Comparison of ENCODE assay signal across 7 mouse cellular contexts in the genomic region with DNA sequence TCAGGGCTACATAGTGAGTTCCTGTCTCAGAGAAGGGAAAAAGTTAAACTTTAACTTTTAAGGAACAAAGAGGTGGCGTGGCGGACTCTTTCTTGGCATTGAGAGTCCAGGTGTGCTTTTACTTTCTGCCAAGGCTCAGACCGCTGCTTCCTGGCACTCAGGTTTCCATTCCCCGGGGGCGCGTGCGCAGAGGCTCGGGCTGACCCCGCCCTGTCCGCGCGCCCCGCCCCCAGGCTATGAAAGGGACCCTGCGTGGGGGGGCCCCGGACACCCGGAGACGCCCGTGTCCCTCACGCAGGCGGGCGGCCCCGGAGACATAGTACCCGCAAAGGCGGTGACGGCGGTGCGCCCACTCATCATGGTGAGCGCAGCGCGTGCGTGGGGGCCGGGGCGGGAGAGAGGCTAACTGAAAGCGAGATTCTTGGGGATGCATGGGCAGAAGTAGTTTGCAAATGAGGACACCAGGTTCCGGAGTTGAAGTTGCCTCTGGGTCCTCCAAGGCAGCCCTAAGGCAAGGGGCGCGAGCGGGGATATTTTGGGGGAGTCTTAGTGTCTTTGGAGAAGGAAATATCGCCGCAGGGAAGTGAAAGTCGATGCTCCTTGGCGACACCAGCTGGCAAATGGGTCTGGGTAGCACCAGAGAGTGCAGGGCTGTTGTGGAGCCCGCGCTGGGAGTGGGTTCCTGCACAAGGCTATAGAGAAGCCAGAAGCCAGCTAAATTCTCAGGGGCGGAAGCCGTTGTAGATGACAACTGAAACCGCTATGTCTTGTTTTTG. TPM values are rescaled to one million over a fixed set of nuclear protein-coding genes. Genes with fewer than 3 reads are reported as not detected.
A peak's percentile ranks its signal among the peaks of the same experiment; 100 is the strongest.
DNase-seq lines count a peak whose midpoint lies in the region; ATAC-seq lines count a peak whose summit lies in the region.

Gene Cnp, plus strand, starts transcription at position 197 of the 776 bp plus-strand sequence.

- WGBS in intestine, embryonic 15.5 days, result under 1% methylated on average over 47 of the region's 47 CpGs

- H3K4me2 ChIP-seq in intestine, embryonic 15.5 days (replicated peaks), result peak within 1 kb of the TSS; percentile 69

- peak; percentile 85 to 94 for DNase-seq in adrenal gland, adult (ENCODE audit: inconsistent age in 2 of 2, low spot score in 1 of 2)
- peak; percentile 82 for DNase-seq in embryo, embryonic 11 days
- peak; percentile 73 to 75 for DNase-seq in gastrocnemius, postnatal 4 days (ENCODE audit: low spot score in 2 of 2)
- peak; percentile 61 to 69 for DNase-seq in left cerebral cortex, postnatal 25 days (ENCODE audit: low spot score in 2 of 2)
- peak; percentile 54 for DNase-seq in mesoderm, embryonic 11.5 days (ENCODE audit: low read depth, low spot score)
- peak; percentile 43 to 57 for DNase-seq in right cerebral cortex, postnatal 36 days (ENCODE audit: low spot score in 2 of 2)

- H3K9me3 ChIP-seq in intestine, embryonic 15.5 days, result no peaks in the 10 kb centered on the region

- H3K4me1 ChIP-seq in intestine, embryonic 15.5 days (replicated peaks), result peaks cover 15% of the 10 kb centered on the region

- peak within 1 kb of the TSS; percentile 30 for H3K27ac ChIP-seq in intestine, embryonic 15.5 days

- peak within 1 kb of the TSS; percentile 68 for H3K4me3 ChIP-seq in intestine, embryonic 15.5 days (replicated peaks)

- peaks cover 9% of the 10 kb centered on the region; the same call in 1 of the 2 replicates for H3K36me3 ChIP-seq in intestine, embryonic 15.5 days

- H3K9ac ChIP-seq in intestine, embryonic 15.5 days, result peak within 1 kb of the TSS; percentile 54

- intact Hi-C loops in left cerebral cortex, postnatal 25 days (cut with DNase I), result loop anchor here (5.0 kb wide), 1 partner anchor 382 kb away; no protein-coding TSS in a partner anchor

- peak; percentile 90 for ATAC-seq in intestine, embryonic 15.5 days

- peaks cover 7% of the 10 kb centered on the region; the same call in 1 of the 2 replicates for H3K27me3 ChIP-seq in intestine, embryonic 15.5 days (replicated peaks)

RNA-seq across cellular contexts. Expression of gene Cnp, which starts in this region (rescaled TPM):
- 10 to 100 TPM; 33.3 to 38.3 TPM for total RNA-seq in gastrocnemius, postnatal 4 days (2021)
- 32.1 and 34.4 TPM in 2 replicates for polyA plus RNA-seq in intestine, embryonic 15.5 days (2015; fragmentation: Nextera tagmentation; extraction: Ambion mirVana)
- 100 to 1,000 TPM; 207 to 230 TPM for total RNA-seq in left cerebral cortex, postnatal 25 days (2021)

Comparison
In these comparisons a context has a peak if more than half of its experiments do, and no peak if none do; other contexts are left out.
1. Peak in every context shown above with its lines: DNase-seq, ATAC-seq, H3K4me3 ChIP-seq and H3K27ac ChIP-seq.
2. RNA of gene Cnp (total RNA-seq): 207 to 230 TPM in left cerebral cortex, postnatal 25 days; 33.3 to 38.3 TPM in gastrocnemius, postnatal 4 days; every median in the first group is over 4 times any median in the second.